Mouse (Mus musculus): ENCODE measurements around the gene Rhbdd3.
"Not testable (repeated sequence)": the region's sequence is repeated elsewhere in the genome, so short reads cannot be mapped to it uniquely, and the experiment has no call there.

Rhbdd3 gene

GRCm38 (mm10) chr11:5065056-5065821 is 33.5 kb upstream of the Rhbdd3 start, which contains the start of gene Gas2l1:
TSS of gene Gas2l1 (minus strand) at chr11:5065327.
- DNase-seq (ENCODE audit: low spot score in 2 of 2): peak in 1 of 2 experiments; percentile 45

- DNase-seq (ENCODE audit: low spot score in 2 of 2): no peak
Observed at GRCm38 (mm10) chr11:5067063-5067462, 31.7 kb upstream of the Rhbdd3 start.

GRCm38 (mm10) chr11:5068126-5068971 is 30.4 kb upstream of the Rhbdd3 start:
- no peak for DNase-seq (ENCODE audit: low spot score in 2 of 2)

GRCm38 (mm10) chr11:5074882-5075281 is 23.8 kb upstream of the Rhbdd3 start:
- peak in 1 of 2 experiments; percentile 53 for DNase-seq (ENCODE audit: low spot score in 2 of 2)

- DNase-seq (ENCODE audit: low spot score in 2 of 2): no peak
Observed at GRCm38 (mm10) chr11:5075760-5076159, 23.0 kb upstream of the Rhbdd3 start.

- DNase-seq (ENCODE audit: low spot score in 2 of 2): not testable (repeated sequence)
Observed at GRCm38 (mm10) chr11:5076843-5077242, 21.9 kb upstream of the Rhbdd3 start.

- DNase-seq (ENCODE audit: low spot score in 2 of 2): no peak
Observed at GRCm38 (mm10) chr11:5089147-5089546, 9.6 kb upstream of the Rhbdd3 start.

- DNase-seq (ENCODE audit: low spot score in 2 of 2): no peak
Observed at GRCm38 (mm10) chr11:5091706-5092105, 7.0 kb upstream of the Rhbdd3 start.

GRCm38 (mm10) chr11:5095877-5096276 is 2.8 kb upstream of the Rhbdd3 start:
- DNase-seq (ENCODE audit: low spot score in 2 of 2): no peak

GRCm38 (mm10) chr11:5096480-5097020 is 2.2 kb upstream of the Rhbdd3 start:
- no peak for DNase-seq (ENCODE audit: low spot score in 2 of 2)

- DNase-seq (ENCODE audit: low spot score in 2 of 2): peak in 1 of 2 experiments; percentile 21
Observed at GRCm38 (mm10) chr11:5098035-5098735, 541 bp upstream of the Rhbdd3 start.

GRCm38 (mm10) chr11:5099576-5100183 is 954 bp downstream of the Rhbdd3 start:
- peak; percentile 56 to 66 for DNase-seq (ENCODE audit: low spot score in 2 of 2)

GRCm38 (mm10) chr11:5100283-5100682 is 1.6 kb downstream of the Rhbdd3 start:
- no peak for DNase-seq (ENCODE audit: low spot score in 2 of 2)

GRCm38 (mm10) chr11:5100801-5101200 is 2.1 kb downstream of the Rhbdd3 start:
- no peak for DNase-seq (ENCODE audit: low spot score in 2 of 2)

GRCm38 (mm10) chr11:5101641-5102040 is 2.9 kb downstream of the Rhbdd3 start:
- no peak for DNase-seq (ENCODE audit: low spot score in 2 of 2)

GRCm38 (mm10) chr11:5102384-5102783 is 3.7 kb downstream of the Rhbdd3 start:
- DNase-seq (ENCODE audit: low spot score in 2 of 2): no peak

- DNase-seq (ENCODE audit: low spot score in 2 of 2): no peak
Observed at GRCm38 (mm10) chr11:5103986-5104509, 5.3 kb downstream of the Rhbdd3 start.

- no peak for DNase-seq (ENCODE audit: low spot score in 2 of 2)
Observed at GRCm38 (mm10) chr11:5109441-5109840, 10.7 kb downstream of the Rhbdd3 start.

GRCm38 (mm10) chr11:5113645-5114044 is 14.9 kb downstream of the Rhbdd3 start:
- DNase-seq (ENCODE audit: low spot score in 2 of 2): no peak

- peak; percentile 81 to 98 for DNase-seq (ENCODE audit: low spot score in 2 of 2)
Observed at GRCm38 (mm10) chr11:5114931-5115581, 16.3 kb downstream of the Rhbdd3 start.

GRCm38 (mm10) chr11:5125713-5126112 is 27.0 kb downstream of the Rhbdd3 start:
- DNase-seq (ENCODE audit: low spot score in 2 of 2): no peak

All from thymus, postnatal 10 days (tissue).